Mouse (Mus musculus): Measurements from ENCODE around the gene Snapc4. TPM values are rescaled to one million over a fixed set of nuclear protein-coding genes. Genes with fewer than 3 reads are reported as not detected.
A peak's percentile ranks its signal among the peaks of the same experiment; 100 is the strongest.

Gene Snapc4
- total RNA-seq, 2 experiments from 2014 or later, result 51.8 to 69.8 TPM

DNA sequence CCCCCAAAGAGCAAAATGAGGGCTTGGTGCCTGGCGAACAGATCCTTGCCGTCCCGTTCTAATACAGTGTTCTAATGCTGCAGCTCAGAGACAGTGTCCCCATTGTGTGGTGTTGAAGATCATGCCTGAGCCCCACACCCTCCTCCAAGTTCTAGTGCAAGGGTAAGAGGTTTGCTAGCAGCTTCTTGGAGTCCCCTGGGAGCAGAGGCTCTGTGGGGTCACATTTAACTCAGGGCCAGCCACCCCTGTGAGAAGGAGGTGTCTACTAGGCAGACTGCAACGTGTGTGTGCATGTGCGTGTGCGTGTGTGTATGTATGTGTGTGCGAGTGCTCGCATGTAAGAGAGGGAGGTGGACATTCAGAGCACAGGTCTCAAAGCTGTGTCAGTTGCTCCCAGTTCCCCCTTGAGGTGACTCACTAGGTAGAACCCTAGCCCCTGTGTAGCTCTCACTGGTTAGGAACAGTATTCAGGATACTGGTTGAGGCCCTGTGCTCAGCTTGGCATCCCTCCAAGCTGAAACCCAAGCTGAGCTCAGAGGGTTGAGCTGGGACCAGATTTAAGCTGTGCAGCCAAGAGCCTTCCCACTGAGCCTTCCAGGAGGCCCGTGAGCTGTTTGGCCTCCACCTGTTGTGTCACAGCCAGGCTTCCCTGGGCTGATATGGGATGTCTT, 63.7 kb downstream of the Snapc4 start:
- no peak for DNase-seq (ENCODE audit: low spot score in 2 of 2)

DNA sequence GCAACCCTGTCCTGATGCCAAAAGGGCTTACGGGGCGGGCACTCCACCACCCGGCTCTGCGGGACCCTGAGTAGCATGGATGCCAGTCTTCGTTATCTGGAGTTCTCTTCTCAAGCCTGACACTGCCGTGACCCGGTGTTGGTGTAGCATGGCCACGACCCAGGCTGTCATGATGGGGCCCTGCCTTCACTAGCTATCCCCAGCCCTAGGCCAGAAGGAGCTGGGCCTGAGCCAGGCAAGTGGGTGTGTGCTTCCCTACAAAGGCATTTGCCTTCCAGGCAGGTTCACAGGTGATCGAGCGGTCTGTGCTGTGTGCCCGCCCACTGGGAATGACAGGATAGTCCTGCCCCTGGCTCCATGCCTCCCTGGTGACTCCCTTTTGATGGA, 64.5 kb downstream of the Snapc4 start:
- peak; percentile 24 to 55 for DNase-seq (ENCODE audit: low spot score in 2 of 2)

DNA sequence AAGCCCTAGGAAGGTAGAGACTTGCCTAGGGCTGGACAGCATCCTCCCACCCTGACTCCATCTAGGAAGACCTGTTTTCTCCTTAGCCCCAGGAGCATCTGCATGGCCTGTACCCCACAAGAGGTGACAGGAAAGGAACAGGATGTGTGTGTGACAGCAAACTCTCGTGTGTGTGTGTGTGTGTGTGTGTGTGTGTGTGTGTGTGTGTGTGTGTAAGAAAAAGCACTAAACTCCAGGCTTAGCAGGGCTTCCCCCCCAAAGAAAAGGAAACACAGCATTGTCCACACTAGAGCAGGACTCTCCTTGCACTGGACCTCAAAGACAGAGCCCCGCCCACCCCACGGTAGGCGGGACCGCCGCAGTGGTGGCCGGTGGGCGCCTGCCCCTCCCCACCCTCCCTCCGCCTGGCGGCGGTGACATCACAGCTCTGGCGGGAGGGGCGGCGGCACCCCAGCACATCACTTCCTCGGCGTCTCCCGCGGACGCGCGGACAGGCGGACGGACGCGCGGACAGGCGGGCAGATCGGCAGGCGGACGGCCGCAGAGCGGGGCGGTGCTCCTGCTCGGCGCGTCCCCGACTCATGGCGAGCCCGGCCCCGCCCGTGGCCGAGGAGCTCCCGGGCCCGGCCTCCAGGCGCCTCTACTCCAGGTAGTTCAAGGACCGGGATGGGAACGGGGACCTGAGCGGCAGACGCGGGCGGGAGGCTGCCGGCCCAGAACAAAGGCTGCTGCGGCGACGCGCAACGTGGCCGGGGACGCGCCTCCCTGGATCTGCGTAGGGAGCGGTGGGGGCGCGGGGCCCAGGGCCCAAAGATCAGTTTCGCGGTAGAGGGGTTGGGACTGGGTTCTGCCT, 65.2 kb downstream of the Snapc4 start, which contains the start of gene Gpsm1:
TSS of gene Gpsm1 (plus strand) at position 444 of the 853 bp plus-strand sequence.
- DNase-seq (ENCODE audit: low spot score in 2 of 2), result peak; percentile 63 to 81

DNA sequence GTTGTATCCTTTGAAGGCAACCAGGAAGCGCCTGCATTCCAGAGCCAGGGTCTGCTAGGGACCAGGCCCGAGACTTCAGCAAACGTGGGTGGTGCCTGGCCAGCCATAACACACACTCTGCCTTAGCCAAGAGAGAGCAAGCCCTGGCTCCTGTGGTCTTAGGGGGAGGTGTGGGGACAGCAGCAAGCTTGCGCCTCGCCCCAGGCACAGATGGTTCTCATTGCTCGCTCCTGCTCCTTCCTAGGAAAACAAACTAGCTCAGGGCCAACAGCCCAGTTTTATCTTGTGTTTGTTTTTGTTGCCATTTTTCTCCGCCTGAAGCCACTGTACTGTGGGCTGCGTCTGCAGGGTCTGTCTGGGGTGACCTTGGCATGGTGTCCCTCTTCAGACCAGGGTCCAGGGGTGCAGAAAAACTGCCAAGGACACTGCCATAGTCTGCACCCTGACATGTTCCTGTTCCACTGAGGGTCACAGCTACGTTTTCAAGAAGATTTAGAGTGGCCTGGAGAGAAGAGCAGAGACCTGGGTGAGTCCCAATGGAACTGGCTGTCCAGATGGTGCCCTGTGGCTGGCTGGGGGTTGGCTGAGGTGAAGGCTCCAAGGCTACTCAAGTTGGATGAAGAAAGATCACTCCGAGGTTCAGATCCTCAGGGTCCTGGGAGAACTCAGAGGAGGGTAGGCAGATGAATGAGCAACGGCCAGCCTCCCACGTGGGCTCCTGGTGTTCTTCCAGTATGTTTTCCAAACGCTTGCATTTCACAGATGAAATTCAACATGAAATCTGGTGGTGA, 66.0 kb downstream of the Snapc4 start:
- no peak for DNase-seq (ENCODE audit: low spot score in 2 of 2)

DNA sequence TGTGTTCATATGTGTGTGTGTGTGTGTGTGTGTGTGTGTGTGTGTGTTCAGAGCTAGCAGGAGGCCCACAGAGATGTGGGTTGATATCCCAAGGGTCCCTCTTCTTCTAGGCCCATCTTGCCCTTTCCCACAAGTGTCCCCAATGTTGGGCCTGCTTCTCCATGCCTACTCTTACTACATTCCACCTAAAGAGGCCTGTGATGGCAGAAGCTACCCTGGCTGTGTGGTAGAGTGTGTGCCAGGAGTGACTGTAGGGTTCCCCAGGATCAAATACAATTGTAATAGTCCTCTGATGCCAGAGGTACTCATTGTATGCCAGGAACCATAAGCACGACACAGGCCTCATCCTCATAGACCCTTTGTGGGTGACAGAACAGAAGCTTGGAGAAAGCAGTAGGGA, 67.1 kb downstream of the Snapc4 start:
- no peak for DNase-seq (ENCODE audit: low spot score in 2 of 2)

DNA sequence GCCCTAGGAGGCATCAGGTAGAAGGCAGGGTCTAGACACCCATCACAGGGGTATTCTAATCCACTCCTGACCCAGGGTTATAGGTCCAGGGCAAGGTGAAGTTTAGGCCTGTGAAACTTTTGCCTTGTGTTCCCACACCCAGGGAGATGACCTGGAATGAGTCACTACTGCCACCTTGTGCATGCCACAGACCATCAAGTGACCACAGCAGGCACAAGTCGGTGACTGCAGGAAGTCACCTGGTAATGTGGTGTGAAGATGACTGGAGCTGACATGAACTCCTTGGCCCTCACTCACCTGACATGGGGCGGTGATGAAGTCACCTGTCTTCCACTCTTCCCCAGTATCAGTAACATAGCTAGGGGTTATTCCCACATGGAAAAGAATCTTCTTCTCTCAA, 67.6 kb downstream of the Snapc4 start:
- no peak for DNase-seq (ENCODE audit: low spot score in 2 of 2)

Other genes with a start within 250 kb of the Snapc4 start
- gene Lhx3, start 172.4 kb downstream of the Snapc4 start, total RNA-seq (2021), result under 1 TPM in 1 of 2 experiments, not detected in 1; 0.40 TPM
- gene Qsox2, start 143.1 kb downstream of the Snapc4 start, total RNA-seq (2021), result 10 to 100 TPM; 20.5 to 23.1 TPM
- 1 to 10 TPM; 2.2 to 2.6 TPM for gene Ccdc187, start 86.1 kb downstream of the Snapc4 start, total RNA-seq (2021)
- gene Gpsm1, start 65.1 kb downstream of the Snapc4 start, total RNA-seq (2021), result 10 to 100 TPM; 50.5 to 61.3 TPM
- gene Dnlz, start 28.5 kb downstream of the Snapc4 start, total RNA-seq (2021), result 10 to 100 TPM; 27.7 to 29.4 TPM
- gene Card9, start 19.7 kb downstream of the Snapc4 start, total RNA-seq (2021), result 1 to 10 TPM; 1.2 to 2.6 TPM
- gene Entr1, start 8.7 kb upstream of the Snapc4 start, total RNA-seq (2021), result 100 to 1,000 TPM; 139 to 145 TPM
- 10 to 100 TPM; 91.5 to 95.8 TPM for gene Pmpca, start 8.7 kb upstream of the Snapc4 start, total RNA-seq (2021)
- 10 to 100 TPM; 21.5 to 22.8 TPM for gene Inpp5e, start 28.6 kb upstream of the Snapc4 start, total RNA-seq (2021)
- gene Sec16a, start 64.6 kb upstream of the Snapc4 start, total RNA-seq (2021), result 10 to 100 TPM; 42.7 to 46.0 TPM
- gene Notch1, start 136.0 kb upstream of the Snapc4 start, total RNA-seq (2021), result 10 to 100 TPM; 17.8 to 19.1 TPM
- gene Egfl7, start 199.4 kb upstream of the Snapc4 start, total RNA-seq (2021), result 10 to 100 TPM; 65.1 to 72.0 TPM
- not detected for gene Gm20532, start 206.0 kb upstream of the Snapc4 start, total RNA-seq (2021)
- gene Agpat2, start 223.8 kb upstream of the Snapc4 start, total RNA-seq (2021), result 1 to 10 TPM; 1.6 to 2.5 TPM
- gene Fam69b, start 247.8 kb upstream of the Snapc4 start, total RNA-seq (2021), result 10 to 100 TPM; 74.1 to 77.2 TPM

Data from left cerebral cortex, adult 18-20 months (tissue).